Mouse (Mus musculus) olfactory bulb, adult 2 months (tissue): Measurements from ENCODE around the gene Cmtm2b.

Source experiments
- CTCF ChIP-seq: fragments of 200-500 bp; IDR thresholded peaks from 2 replicates; pipeline ENCODE4 v1.5.1; 2012; ENCODE audit warnings: low read depth, mild to moderate bottlenecking, low read length, moderate library complexity; ENCODE audit not compliant: insufficient read depth
- POLR2A ChIP-seq: fragments of 200-500 bp; IDR thresholded peaks from 2 replicates; pipeline ENCODE4 v1.6.1; 2012; ENCODE audit warnings: mild to moderate bottlenecking, low read depth, low read length, moderate library complexity; ENCODE audit not compliant: insufficient read depth

DNA sequence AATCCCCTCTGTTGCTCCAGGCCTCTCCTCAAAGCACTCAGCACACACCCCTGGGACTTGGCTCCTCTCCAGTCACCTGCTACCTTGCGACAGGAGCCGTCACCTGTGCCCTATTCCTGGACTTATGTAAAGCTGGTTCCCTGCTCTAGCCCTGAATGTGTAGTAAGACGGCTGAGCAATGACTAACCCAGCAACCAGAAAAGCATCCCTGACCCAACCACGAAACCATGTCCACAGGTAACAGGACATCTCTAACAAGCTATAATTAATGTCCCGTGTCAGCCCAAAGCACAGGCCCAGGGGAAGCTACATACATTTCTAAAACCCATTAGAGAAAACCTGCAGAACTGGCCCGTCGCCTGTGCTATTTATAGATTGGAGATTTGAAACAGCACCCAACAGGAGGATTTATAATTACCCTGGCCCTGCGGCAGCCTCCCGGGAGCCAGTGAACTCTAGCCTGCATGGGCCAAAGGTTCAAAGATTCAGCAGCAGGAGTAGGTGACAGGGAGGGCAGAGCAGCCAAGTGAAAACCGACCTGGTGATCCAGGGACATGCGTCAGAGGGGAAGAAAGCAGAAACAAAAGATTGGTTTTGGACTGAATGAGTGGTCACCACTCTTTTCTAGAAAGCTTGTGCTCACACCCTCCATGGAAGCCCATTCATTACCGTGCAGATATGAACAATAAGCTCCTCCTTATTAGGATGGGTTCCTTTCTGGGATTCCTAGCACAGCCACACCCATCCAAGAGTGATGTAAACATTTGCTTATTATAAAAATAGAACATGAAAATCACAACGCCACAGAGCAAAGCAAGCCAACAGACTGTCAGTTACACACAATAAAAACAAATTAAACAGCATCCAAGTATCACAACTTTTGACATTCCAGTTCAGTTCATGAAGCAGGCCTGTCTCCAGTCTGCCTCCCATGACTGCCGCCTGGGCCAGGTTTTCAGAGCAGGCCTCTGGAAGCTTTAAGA lies 53.1 kb downstream of the Cmtm2b start:
- TF ChIP-seq CTCF (no peak), POLR2A (no peak)
